Mouse (Mus musculus) C2C12 (cell line): ENCODE measurements at regions not wholly inside any gene's neighbourhood (a gene's known extent, or its start where the extent isn't known, plus 50 kb on each side); places are given as distances from the start of the nearest gene placed in this dataset.

Experiments
- H3K27me3 ChIP-seq: one replicate; pipeline ENCODE4 v1.6.1; 2011; ENCODE audit not compliant: control insufficient read depth, insufficient read depth, insufficient read length
- H3K36me3 ChIP-seq: one replicate; pipeline ENCODE4 v1.6.1; 2011; ENCODE audit not compliant: control insufficient read depth, insufficient read depth
- H3K4me3 ChIP-seq: one replicate; pipeline ENCODE4 v1.5.1; 2011; ENCODE audit warnings: mild to moderate bottlenecking, control low read depth; ENCODE audit not compliant: poor library complexity, insufficient read depth, severe bottlenecking
- H3K79me2 ChIP-seq: one replicate; pipeline ENCODE4 v1.6.1; 2011; ENCODE audit not compliant: control insufficient read depth, insufficient read depth
- H3K79me3 ChIP-seq: one replicate; pipeline ENCODE4 v1.6.1; 2011; ENCODE audit warnings: low read depth, control low read depth
- H3ac ChIP-seq: one replicate; pipeline ENCODE3; 2011; ENCODE audit warnings: low read depth; ENCODE audit not compliant: control insufficient read depth, insufficient read length
- CEBPB ChIP-seq: IDR thresholded peaks from one replicate; pipeline ENCODE4 v1.6.1; 2011; ENCODE audit warnings: low read depth, mild to moderate bottlenecking, control low read depth, moderate library complexity
- CTCF ChIP-seq: IDR thresholded peaks from one replicate; pipeline ENCODE4 v1.5.1; 2011; ENCODE audit not compliant: control insufficient read depth, insufficient read depth, insufficient read length
- FOSL1 ChIP-seq: IDR thresholded peaks from one replicate; pipeline ENCODE4 v1.8.0; 2011; ENCODE audit warnings: mild to moderate bottlenecking, low read length; ENCODE audit not compliant: poor library complexity, insufficient read depth, severe bottlenecking
- MAX ChIP-seq: IDR thresholded peaks from one replicate; pipeline ENCODE4 v1.6.1; 2011; ENCODE audit warnings: mild to moderate bottlenecking, control low read depth
- MYOD1 ChIP-seq: IDR thresholded peaks from one replicate; pipeline ENCODE4 v1.6.1; 2011; ENCODE audit warnings: low read depth; ENCODE audit not compliant: control insufficient read depth, insufficient read length
- MYOG ChIP-seq: IDR thresholded peaks from one replicate; pipeline ENCODE4 v1.6.1; 2011; ENCODE audit not compliant: control insufficient read depth, insufficient read length; ENCODE audit errors: extremely low read depth
- USF1 ChIP-seq: IDR thresholded peaks from one replicate; pipeline ENCODE4 v1.6.1; 2011; ENCODE audit warnings: low read depth, mild to moderate bottlenecking, control low read depth, moderate library complexity

GRCm38 (mm10) chr1:67359824-67360223 lies 237.0 kb downstream of the Cps1 start:
- no peaks in the 10 kb centered on the region for H3K36me3 ChIP-seq
- no peak overlapping the region for H3ac ChIP-seq
- H3K79me3 ChIP-seq: no peaks in the 10 kb centered on the region
- TF ChIP-seq FOSL1 (no peak), MAX (no peak), CTCF (no peak), MYOD1 (no peak), CEBPB (no peak), MYOG (no peak), USF1 (no peak)
- H3K4me3 ChIP-seq: no peak overlapping the region
- no peaks in the 10 kb centered on the region for H3K27me3 ChIP-seq
- H3K79me2 ChIP-seq: no peaks in the 10 kb centered on the region

GRCm38 (mm10) chr1:67366038-67366437 lies 243.2 kb downstream of the Cps1 start:
- TF ChIP-seq MYOD1 (no peak), MAX (no peak), CTCF (no peak), MYOG (no peak), CEBPB (no peak), FOSL1 (no peak), USF1 (no peak)
- no peaks in the 10 kb centered on the region for H3K79me2 ChIP-seq
- no peaks in the 10 kb centered on the region for H3K79me3 ChIP-seq
- no peak overlapping the region for H3K4me3 ChIP-seq
- H3ac ChIP-seq: no peak overlapping the region
- H3K27me3 ChIP-seq: no peaks in the 10 kb centered on the region
- H3K36me3 ChIP-seq: no peaks in the 10 kb centered on the region

GRCm38 (mm10) chr1:67366485-67366884 lies 243.7 kb downstream of the Cps1 start:
- Histone ChIP-seq H3K4me3 (no peak overlapping the region), H3K27me3 (no peaks in the 10 kb centered on the region), H3ac (no peak overlapping the region), H3K36me3 (no peaks in the 10 kb centered on the region), H3K79me2 (no peaks in the 10 kb centered on the region), H3K79me3 (no peaks in the 10 kb centered on the region)
- no peak for TF ChIP-seq MYOG
- no peak for TF ChIP-seq CEBPB
- TF ChIP-seq CTCF: no peak
- no peak for TF ChIP-seq MAX
- no peak for TF ChIP-seq USF1
- TF ChIP-seq MYOD1: no peak
- TF ChIP-seq FOSL1: no peak

GRCm38 (mm10) chr1:67382366-67382765 lies 259.5 kb downstream of the Cps1 start:
- Histone ChIP-seq H3K4me3 (no peak overlapping the region), H3K27me3 (no peaks in the 10 kb centered on the region), H3ac (no peak overlapping the region), H3K79me3 (no peaks in the 10 kb centered on the region), H3K36me3 (no peaks in the 10 kb centered on the region), H3K79me2 (no peaks in the 10 kb centered on the region)
- TF ChIP-seq MYOD1 (no peak), USF1 (no peak), FOSL1 (no peak), CTCF (no peak), MAX (no peak), CEBPB (no peak), MYOG (no peak)

GRCm38 (mm10) chr1:67385377-67385776 lies 262.6 kb downstream of the Cps1 start:
- no peak for TF ChIP-seq FOSL1
- no peak for TF ChIP-seq MYOD1
- TF ChIP-seq MYOG: no peak
- TF ChIP-seq USF1: no peak
- TF ChIP-seq MAX: no peak
- no peak for TF ChIP-seq CEBPB
- no peak for TF ChIP-seq CTCF
- H3K79me3 ChIP-seq: no peaks in the 10 kb centered on the region
- H3K79me2 ChIP-seq: no peaks in the 10 kb centered on the region
- H3K36me3 ChIP-seq: no peaks in the 10 kb centered on the region
- H3ac ChIP-seq: no peak overlapping the region
- no peaks in the 10 kb centered on the region for H3K27me3 ChIP-seq
- H3K4me3 ChIP-seq: no peak overlapping the region

GRCm38 (mm10) chr1:67386877-67387276 lies 264.1 kb downstream of the Cps1 start:
- Histone ChIP-seq H3K36me3 (no peaks in the 10 kb centered on the region), H3K27me3 (no peaks in the 10 kb centered on the region), H3K79me3 (no peaks in the 10 kb centered on the region), H3K79me2 (no peaks in the 10 kb centered on the region), H3ac (no peak overlapping the region), H3K4me3 (no peak overlapping the region)
- no peak for TF ChIP-seq MAX
- TF ChIP-seq MYOD1: no peak
- no peak for TF ChIP-seq FOSL1
- TF ChIP-seq USF1: no peak
- no peak for TF ChIP-seq CTCF
- no peak for TF ChIP-seq CEBPB
- TF ChIP-seq MYOG: no peak
